Mouse (Mus musculus) urinary bladder, adult 2 months (tissue): Measurements from ENCODE around the gene Iqub. TPM values are rescaled to one million over a fixed set of nuclear protein-coding genes. Genes with fewer than 3 reads are reported as not detected.

ENCODE experiments used
- DNase-seq: peaks from one replicate; pipeline ENCODE4 v3.0.0; 2022; ENCODE audit warnings: low spot score
- polyA plus RNA-seq: library from polyadenylated mRNA; depleted of rRNA; stranded (reverse); fragments of >200 nt; gene quantifications from 2 replicates; pipeline ENCODE4 v1.2.3, GENCODE M21; 2012; rRNA removed

Gene Iqub
- 0.06 and 0.12 TPM in 2 replicates for polyA plus RNA-seq

DNA sequence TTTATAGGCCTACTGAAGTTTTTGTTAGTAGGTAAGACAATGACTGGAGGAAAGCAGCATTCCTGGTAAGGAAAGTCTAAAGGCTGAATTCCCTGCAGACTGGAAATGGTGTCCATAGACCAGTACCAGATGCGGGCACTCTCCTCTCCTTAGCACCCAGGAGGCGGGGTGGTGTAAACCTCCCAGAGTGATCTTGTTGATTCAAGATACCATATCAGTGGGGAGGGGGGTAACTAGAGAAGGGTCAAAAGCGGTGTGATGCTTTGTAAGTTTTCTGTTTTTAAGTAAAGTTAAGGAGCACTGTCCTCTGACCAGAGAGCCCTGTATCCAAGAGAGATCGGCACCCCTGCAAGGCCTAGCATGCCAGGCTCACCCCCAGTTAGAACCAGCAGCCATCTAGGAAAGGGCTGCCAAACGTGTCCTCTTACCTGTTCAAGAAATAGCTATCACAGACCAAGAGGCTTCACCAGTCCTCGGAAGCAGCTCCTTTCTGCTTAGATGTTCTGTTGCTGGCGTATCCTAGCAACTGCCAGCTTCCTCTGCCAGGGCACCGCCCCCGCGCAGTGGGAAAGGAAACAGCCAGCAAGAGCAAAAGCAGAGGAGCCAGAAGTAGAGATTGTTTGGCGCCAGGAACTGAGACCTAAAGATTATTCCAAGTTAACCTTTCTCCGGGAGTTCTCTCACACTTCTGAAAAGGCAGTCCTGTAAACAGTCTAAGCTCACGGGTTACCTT, at the start of gene Iqub:
Gene Iqub, minus strand, starts transcription at position 516 of the 733 bp plus-strand sequence.
- no peak for DNase-seq

DNA sequence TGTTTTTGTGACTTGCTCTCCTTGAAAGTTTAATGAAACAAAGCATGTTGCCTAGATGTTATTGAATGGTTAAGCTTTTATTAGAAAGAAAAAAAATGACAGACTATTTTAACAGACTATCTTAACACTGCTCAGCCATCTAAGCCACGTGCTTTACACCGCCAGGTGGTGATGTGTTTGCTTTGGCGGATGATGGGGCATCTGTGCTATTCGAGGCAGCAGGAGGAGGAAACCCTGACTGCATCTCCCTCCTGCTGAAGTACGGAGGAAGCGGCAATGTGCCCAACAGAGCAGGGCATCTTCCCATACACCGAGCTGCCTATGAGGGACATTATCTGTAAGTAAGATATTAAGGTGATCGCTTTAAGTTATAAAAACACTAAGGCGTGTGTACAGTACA, 49.2 kb upstream of the Iqub start:
- DNase-seq: no peak

DNA sequence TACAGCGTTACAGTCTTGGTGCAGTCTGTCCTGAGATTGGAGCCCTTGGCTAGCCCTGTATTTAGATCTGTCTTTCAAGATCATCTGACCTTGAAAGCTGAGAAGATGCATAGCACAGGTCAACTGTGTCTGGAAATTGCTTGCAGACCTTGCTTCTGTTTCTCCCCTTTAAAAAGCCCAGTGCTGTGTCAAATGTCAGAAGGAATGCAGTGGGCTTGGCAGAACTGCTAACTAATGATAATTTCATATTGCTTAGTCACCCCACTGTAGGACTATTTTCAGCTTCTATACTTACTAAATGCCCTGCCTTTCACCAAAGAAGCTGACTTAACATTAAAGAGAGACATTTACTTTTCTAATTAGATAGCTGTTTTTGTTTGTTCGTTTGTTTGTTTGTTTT, 40.6 kb upstream of the Iqub start:
- DNase-seq: no peak

DNA sequence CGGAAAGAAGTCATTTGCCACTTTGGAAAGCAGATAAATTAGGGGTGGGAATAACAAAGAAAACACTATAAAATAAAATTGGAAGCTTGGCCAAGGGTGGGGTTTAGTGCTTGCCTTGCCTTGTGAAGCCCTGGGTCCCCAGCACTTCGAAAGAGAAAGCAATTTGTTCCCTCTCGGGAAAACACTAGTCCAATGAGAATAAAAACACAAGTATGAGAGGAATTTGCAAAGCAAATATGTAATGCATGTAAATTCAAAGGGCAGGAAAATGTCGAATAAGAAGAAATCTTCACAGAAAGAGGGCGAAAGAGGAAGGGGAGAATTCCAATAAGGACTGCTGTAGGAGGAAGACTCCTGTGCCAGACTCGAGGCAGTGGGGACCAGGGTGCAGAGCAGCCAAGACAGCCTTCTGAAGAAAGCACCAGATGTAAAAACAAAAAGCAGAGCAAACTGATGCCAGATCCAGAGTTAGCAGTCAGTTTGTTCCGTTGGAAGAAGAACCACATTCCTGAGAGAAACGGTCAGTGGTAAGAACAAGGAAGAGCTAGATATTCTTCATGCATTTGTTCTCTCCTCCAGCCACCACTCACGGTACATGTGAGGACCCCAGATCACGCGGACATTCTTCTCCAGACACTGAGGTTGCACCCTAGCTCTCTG, 39.7 kb upstream of the Iqub start:
- DNase-seq: no peak

DNA sequence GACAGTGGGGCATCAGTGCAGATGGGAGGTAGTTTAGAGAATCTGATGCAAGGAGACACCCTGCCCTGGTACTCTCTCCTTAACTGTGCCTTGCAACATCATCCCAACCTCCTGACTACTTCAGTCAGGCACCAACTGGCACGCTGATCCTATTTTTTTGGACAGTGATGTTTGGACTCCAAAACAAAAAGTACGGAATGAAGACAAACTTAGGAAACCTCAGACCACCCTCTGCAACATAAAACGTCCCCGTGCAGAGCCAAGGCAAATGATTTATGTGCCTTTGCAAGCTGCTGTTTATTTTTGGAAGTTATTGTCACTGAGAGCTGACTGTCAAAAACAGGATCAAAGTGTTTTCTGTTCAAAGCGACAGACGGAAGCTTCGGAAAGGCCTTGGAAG, 37.2 kb upstream of the Iqub start:
- DNase-seq: no peak

DNA sequence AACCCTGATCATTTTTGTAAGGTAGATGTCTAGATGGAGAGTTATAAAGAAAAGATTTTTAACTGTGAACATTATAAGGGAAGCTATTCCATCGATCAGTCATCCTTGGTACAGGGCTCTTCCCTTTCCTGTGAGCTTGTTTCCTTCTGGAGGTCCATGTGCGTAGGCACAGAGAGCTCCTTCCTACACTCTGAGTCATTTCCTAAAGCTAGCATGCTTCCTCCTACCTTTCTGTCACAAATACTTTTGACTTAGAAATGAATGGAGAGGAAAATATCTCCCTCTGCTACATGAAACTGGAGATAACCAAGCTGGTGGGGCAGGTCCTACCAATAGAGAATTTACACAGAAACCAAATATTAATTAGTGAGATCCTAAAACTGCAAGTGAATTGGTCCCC, 34.9 kb upstream of the Iqub start:
- no peak for DNase-seq

DNA sequence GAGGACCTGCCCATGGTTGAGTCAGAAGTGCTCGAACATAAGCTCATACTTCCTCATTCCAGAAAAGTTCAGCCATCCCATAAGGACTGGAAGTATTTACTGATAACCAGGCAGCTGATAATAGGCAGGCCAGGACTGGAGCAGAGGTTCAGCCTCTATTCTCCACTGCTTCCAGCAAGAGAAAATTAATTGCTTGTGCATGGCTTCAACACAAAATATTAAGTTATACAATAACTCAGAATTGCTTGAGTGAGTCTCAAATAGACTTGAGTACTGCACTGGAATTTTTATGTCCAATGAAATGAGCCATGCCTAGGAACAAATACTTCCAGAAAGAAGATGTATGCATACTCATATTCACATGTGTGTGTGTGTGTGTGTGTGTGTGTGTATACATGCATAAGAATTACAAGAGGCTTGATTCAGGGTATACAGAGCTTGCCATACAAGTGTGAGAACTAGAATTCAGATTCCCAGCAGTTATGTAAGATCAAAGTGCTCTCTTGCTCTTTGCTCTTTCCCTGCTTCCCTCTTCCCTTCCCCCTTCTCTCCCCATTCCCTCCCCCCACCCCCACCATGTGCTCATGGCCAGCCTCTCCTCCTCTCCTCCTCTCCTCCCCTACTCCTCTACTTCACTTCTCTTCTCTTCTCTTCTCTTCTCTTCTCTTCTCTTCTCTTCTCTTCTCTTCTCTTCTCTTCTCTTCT, 32.0 kb upstream of the Iqub start:
- no peak for DNase-seq

DNA sequence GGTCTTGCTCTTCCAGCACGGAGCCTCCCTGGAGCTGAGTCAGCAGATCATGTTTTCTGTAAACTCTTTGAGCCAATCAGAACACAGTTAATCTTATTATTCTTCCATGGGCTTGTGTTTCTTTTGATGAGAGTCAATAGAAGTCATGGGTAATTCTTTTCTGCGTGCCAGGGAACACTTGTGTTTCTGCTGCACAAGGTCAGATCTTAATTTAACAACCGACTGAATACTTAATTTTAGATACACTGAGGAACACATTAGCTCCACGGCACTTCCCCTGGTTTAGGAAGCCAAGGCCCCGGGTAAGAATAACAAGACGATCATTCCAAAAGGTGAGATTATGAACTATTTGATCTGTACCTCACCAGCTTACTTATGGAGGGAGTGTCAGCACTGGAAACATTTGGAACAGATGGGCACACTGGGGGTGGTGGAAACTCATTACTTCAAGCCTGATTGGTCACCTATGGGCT, 28.3 kb upstream of the Iqub start:
- no peak for DNase-seq

DNA sequence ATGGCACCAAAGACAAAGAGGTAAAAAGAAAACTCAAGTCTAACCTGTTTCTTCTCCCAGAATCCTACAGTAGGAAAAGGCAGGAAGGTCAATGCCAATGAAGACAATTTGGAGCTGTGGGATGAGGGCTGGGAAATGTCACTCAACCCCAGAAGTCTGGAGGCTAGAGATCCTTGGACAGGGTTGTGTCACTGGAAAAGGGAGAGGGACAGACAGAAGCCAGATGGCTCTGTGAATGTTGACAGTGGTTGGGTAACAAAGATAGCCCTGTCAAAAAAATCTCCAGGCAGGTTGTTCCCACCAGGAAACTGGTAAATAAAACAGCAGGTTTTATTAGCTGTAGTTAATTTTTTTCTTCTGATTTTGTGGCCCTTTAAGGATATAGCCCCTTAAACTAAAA, 27.5 kb upstream of the Iqub start:
- no peak for DNase-seq

DNA sequence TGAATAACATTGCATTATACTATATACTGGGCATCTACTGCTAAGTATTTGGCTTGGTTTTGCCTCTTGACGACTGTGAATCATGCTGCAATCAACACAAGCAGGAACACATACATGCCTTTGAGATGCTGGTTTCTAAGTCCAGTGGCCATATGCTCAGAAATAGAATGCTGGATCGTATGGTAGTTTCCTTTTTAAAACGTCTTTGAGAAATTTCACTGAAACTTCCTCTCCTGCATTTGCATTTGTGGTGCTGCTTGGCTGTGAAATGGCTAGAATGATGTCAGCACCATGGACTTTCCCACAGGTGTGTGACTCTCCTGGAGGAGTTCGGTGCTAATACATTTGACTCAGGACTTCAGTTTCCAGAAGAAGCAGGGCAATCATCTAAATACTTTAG, 25.2 kb upstream of the Iqub start:
- DNase-seq: no peak

DNA sequence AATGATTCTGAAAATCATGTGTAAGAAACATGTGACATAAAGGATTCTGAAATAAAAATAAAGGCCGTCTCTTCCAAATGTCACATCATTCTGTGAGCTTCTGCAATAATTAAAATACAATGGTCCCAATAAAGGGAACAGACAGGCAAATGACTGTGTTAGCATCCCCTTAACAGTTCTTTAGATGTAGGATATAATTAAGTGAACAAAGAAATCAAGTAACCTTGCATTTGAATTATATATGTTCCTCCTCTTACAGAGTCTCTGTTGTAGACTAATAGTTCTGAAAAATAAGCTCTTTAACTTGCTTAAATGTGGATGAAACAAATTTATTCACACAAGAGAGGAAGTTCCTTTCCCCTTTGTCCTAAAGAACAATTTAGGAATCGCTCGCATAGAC, 23.6 kb upstream of the Iqub start:
- no peak for DNase-seq

DNA sequence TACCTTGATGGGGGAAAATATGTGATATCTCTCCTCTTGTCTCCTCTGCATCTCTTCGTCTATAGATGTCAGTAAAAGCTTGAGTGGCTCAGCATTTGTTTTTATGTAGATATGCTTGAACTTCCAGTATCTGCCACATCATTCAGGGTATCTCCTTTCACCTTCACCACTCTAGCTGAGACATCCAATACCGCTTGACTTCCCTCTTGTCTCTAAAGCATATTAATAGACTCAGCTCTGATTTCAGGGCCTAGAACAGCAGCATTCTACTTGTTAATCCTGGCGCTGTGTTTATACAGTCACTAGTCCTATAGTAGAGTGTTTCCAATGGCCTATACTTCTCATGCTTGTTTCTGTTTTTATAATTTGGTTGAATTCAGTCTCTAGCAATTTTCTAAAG, 17.9 kb upstream of the Iqub start:
- no peak for DNase-seq

DNA sequence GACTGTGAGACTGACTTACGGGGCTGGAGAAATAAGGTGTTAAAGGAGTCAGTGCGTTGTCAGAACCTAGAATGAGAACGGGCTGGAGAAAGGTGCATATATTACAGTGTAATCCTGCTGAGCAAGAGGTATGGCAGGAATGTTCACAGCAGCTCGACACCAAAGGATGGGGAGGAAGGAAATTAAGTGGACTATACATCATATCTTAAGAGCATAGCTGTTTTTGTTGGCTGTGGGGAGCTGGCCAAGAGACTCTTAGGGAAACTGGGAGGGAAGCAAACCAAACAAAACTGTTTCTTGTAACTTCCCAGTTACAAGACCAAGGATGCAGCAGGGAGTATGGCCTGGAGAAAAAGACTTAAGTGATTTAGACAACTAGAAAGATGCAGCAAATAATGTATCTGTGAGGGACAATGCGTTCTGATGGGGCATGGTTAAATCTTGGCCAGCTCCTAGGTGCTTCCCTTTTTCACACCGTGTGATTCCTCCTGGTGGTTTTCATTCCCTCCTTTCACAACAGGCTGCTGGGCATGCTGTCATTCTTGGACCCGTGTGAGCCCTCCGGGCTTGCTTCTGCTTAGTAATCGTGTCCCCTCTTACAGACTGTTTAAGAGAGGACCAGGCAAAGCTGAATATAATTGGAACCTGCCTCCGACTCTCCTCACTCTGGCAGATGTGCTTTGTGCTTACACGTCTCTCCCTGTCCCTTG, 16.0 kb upstream of the Iqub start:
- no peak for DNase-seq

DNA sequence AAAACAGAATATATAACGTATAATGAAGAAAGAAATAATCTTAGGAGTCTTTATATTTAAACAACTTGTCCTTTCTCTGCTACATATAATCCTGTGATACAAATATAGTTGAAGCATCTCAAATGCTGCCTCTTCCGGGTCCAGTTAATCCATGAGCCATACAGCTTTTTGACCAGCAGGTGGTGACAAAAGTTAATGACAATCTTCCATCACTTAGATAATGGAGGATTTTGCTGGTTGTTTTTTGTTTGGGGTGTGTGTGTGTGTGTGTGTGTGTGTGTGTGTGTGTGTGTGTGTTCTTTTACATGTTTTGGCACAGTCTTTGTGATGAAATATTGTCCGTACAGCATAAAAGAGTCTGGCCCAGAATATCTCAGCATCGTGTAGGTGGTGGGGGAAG, 15.3 kb upstream of the Iqub start:
- DNase-seq: no peak

DNA sequence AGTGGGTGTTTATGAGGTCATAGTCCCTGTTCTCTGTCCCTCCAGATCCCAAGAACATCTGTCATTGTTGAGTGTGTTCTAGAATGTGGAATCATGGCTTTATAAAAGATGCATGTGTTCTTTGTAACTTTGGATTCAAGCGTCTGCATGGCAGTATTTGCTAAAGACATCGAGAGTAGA, 13.1 kb upstream of the Iqub start, which contains the start of gene Asb15:
Gene Asb15, plus strand, starts transcription at position 81 of the 180 bp plus-strand sequence.
- DNase-seq: no peak

DNA sequence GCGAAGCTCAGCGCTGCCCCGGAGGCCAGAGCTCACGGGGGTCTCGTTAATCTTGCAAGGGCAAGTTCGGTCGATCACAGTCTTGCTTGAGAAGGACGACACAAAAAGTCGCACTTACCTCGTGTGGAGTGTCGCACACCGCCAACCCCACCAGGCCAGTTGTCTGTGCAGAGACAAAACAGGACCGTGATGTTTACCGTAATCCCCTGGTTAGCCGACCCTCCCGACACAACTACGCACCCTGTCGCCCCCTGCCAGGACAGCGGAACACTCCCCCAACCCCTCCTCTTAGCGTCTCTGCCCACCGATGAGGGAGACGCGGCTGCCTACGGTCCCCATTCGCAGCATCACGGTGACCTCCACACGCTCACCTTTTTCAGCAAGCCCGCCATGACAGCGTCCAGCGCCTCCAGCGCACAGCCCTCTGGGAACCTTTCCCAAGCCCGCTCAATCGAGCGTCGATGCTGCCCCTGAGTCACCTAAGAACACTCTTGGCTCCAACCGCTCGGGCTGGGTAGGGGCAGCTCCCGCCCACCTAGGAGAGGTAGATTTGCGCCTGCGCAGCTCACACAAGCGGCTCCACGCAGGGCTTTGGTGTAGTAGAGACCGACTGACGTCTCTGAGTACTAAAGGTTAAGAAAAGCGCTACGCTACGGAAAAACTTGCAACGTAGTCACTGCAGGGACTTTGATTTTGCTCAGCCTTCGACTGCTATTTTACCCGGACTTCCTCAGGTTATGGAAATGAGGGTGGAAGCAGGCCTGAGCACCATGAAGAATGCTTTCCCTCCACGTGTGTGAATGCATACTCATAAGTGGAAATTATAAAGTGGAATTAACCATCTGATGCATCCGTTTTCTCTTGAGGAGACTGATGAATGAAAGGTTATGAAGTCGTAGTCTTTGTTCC, 12.5 kb upstream of the Iqub start, which contains the start of gene Ndufa5:
Gene Ndufa5, minus strand, starts transcription at position 859 of the 909 bp plus-strand sequence.
- peak; percentile 66 for DNase-seq

DNA sequence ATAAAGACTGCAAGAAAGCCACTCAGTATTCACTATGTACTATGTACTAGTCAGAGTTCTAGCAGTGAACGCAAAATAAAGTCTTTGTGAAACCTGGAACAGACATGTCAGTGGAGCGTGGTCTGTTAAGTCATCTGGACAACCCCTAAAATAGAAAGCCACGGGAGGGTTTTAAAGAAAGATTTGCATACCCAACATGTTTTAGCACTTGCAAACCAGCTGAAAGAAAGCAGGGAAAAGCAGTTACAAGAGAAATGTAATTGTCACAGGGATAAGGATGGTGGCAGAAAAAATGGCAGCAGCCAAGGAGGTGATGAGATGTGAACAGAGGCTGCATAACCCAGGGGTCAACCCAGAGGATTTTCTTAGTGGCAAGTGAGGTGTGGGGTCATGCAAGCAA, 10.8 kb upstream of the Iqub start:
- DNase-seq: no peak

DNA sequence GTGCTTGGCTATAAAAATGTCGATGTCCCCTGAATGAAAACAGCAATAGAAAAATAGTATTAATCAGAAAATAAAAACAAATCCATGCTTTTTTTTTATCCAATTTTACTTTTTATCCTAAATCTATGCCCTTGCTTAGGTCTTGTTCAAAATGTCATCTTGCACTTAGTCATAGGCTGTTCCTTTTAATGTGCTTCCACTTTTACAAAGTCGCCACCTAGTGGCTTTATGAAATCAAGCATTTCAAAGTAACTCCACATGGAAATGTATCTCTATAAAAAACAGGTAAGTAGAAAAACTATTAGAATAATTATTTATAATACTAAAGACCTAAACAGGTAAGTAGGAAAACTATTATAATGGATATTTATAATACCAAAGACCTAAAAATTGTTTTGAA, 1.3 kb upstream of the Iqub start:
- no peak for DNase-seq

DNA sequence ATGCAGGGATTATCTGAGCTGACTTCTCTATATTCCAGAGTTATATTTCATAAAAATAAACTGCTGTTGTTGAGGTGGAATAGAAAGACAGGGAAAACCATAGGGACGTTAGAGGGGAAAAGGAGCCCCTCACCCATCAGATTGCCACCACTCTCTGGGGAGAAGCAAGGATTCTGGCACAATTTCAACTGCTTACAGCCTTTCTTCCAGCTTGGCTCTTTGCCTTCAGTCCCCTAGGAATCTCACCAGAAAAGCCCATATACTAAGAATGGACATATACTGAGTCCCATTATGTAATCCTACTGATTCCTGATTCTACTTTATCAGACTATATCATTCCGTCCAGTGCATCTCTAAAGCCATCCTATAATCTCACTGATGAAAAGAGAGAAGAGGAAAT, 10.7 kb downstream of the Iqub start:
- no peak for DNase-seq

DNA sequence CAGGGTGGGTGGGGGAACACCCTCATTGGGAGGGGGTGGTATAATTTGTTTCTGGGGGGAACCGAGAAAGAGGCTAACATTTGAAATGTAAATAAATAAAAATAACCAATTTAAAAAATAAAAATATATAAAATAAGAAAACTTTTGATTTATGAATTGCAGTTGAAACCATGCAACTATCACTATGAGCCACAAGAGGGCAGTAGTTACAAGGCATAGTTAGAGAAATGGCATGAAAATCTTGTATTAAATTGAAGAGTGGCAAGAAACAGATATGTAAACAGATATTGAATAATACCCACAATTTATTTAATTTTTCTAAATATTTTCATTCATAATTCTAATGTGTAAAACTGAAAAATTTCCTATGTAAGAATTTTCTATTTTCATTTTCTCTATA, 24.5 kb downstream of the Iqub start:
- no peak for DNase-seq

DNA sequence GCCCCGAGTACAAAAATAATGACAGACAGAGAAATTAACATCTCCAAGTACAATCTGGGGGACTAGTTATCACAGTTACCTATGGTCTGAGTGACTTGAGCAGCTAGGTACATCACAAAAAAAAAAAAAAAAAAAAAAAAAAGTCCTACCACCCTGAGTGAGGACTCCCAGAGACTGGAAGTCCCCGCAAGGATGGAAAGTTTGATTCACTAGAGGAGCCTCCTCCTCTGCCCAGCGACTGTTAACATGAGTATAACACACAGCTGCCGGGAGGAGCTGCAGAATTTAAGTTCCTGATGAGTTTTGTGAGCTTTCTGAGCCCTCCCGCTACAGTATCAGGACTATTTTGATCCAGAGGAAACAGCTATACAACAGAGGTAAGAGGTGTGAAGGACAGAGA, 28.3 kb downstream of the Iqub start:
- no peak for DNase-seq
